Mouse (Mus musculus) heart, embryonic 11.5 days (tissue): ENCODE measurements at regions not wholly inside any gene's neighbourhood (a gene's known extent, or its start where the extent isn't known, plus 50 kb on each side); places are given as distances from the start of the nearest gene placed in this dataset.

Source experiments
- ATAC-seq: fragments of 200-750 bp; cut with Nextera tagmentation; replicated peaks from 2 replicates; pipeline ENCODE4 v1.8.0; 2017; ENCODE audit warnings: moderate library complexity; ENCODE audit not compliant: insufficient number of reproducible peaks, low FRiP score, low TSS enrichment
- H3K27ac ChIP-seq: fragments of 300-500 bp; sonication (generic); 2 replicates; pipeline ENCODE4 v1.5.1; 2014; ENCODE audit warnings: mild to moderate bottlenecking, low read depth, low read length
- H3K27me3 ChIP-seq: fragments of 300-500 bp; sonication (generic); 2 replicates; pipeline ENCODE4 v1.6.1; 2014; ENCODE audit warnings: mild to moderate bottlenecking, low read length, mixed read lengths; ENCODE audit not compliant: control insufficient read depth, insufficient read depth
- H3K36me3 ChIP-seq: fragments of 300-500 bp; sonication (generic); 2 replicates; pipeline ENCODE4 v1.6.1; 2014; ENCODE audit warnings: mild to moderate bottlenecking, low read length, moderate library complexity, mixed read lengths; ENCODE audit not compliant: control insufficient read depth, insufficient read depth
- H3K4me1 ChIP-seq: fragments of 300-500 bp; sonication (generic); 2 replicates; pipeline ENCODE4 v1.6.1; 2014; ENCODE audit warnings: low read length; ENCODE audit not compliant: control insufficient read depth, insufficient read depth
- H3K4me2 ChIP-seq: fragments of 300-500 bp; sonication (generic); 2 replicates; pipeline ENCODE4 v1.6.1; 2014; ENCODE audit warnings: mild to moderate bottlenecking, moderate library complexity
- H3K4me3 ChIP-seq: fragments of 300-500 bp; sonication (generic); 2 replicates; pipeline ENCODE4 v1.5.1; 2014; ENCODE audit warnings: low read depth, low read length
- H3K9ac ChIP-seq: fragments of 300-500 bp; sonication (generic); 2 replicates; pipeline ENCODE4 v1.6.1; 2014; ENCODE audit warnings: mild to moderate bottlenecking, low read depth, low read length, moderate library complexity
- H3K9me3 ChIP-seq: fragments of 300-500 bp; sonication (generic); replicated peaks from 2 replicates; pipeline ENCODE4 v1.6.1; 2016; ENCODE audit warnings: low read length; ENCODE audit not compliant: control insufficient read depth
- WGBS: fragments of 180-500 bp; shearing (Covaris S2); extraction: QIAGEN DNeasy Blood & Tissue Kit; methylation state at CpG from one replicate; pipeline ENCODE4 v1.1.7; 2014; ENCODE audit not compliant: insufficient replicate concordance; 5-methylcytosine and 5-hydroxymethylcytosine counted together

DNA sequence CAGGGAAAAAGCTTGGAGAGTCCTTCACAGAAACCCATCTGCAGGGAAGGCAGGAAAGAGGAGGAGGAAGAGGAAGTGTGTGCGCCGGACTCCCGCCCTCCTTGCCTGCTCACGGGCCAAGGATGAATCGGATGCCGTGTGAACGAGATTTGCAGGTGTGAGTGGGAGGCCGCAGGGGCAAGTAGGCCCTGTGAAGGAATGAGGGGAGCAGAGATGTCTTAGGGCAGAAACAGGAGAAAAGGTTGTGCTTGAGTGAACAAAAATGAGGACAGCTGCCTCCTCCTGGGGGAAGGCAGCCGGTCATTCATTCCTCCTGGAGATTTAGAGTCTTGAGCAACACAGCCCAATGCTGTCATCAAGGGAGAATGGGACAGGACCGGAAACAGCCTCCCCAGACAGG, 104.1 kb upstream of the Cdkn3 start:
- Histone ChIP-seq H3K9ac (no peak overlapping the region), H3K4me3 (no peak overlapping the region), H3K36me3 (no peaks in the 10 kb centered on the region), H3K9me3 (no peaks in the 10 kb centered on the region), H3K27ac (no peak overlapping the region), H3K27me3 (no peaks in the 10 kb centered on the region), H3K4me1 (peaks cover 3% of the 10 kb centered on the region), H3K4me2 (no peak overlapping the region)
- 72% methylated on average over 10 of the region's 10 CpGs for WGBS
- ATAC-seq = no peak

- Histone ChIP-seq H3K9me3 (no peaks in the 10 kb centered on the region), H3K4me1 (peaks cover 8% of the 10 kb centered on the region; the same call in 1 of the 2 replicates), H3K9ac (no peak overlapping the region), H3K4me2 (no peak overlapping the region), H3K36me3 (no peaks in the 10 kb centered on the region), H3K27ac (no peak overlapping the region), H3K4me3 (no peak overlapping the region), H3K27me3 (no peaks in the 10 kb centered on the region)
- 39% methylated on average over 12 of the region's 12 CpGs for WGBS
- no peak for ATAC-seq
These were observed 112.9 kb upstream of the Cdkn3 start for GRCm38 (mm10) chr14:46647319-46647974.

GRCm38 (mm10) chr14:46646673-46647318, 113.5 kb upstream of the Cdkn3 start:
- H3K36me3 ChIP-seq = no peaks in the 10 kb centered on the region
- H3K9ac ChIP-seq = no peak overlapping the region
- no peak overlapping the region for H3K4me2 ChIP-seq
- H3K4me3 ChIP-seq = no peak overlapping the region
- H3K9me3 ChIP-seq = no peaks in the 10 kb centered on the region
- no peak overlapping the region for H3K27ac ChIP-seq
- no peak for ATAC-seq
- 68% methylated on average over 14 of the region's 14 CpGs for WGBS
- no peaks in the 10 kb centered on the region for H3K27me3 ChIP-seq
- peaks cover 8% of the 10 kb centered on the region; the same call in 1 of the 2 replicates for H3K4me1 ChIP-seq

GRCm38 (mm10) chr14:46639116-46639826, 121.1 kb upstream of the Cdkn3 start:
- Histone ChIP-seq H3K9me3 (no peaks in the 10 kb centered on the region), H3K9ac (no peak overlapping the region), H3K4me3 (no peak overlapping the region), H3K4me2 (no peak overlapping the region), H3K27ac (no peak overlapping the region), H3K27me3 (no peaks in the 10 kb centered on the region), H3K4me1 (0 out of 2 replicates have a peak, but pooled peaks cover 4% of the 10 kb centered on the region), H3K36me3 (no peaks in the 10 kb centered on the region)
- WGBS = 39% methylated on average over 8 of the region's 8 CpGs
- no peak for ATAC-seq

- Histone ChIP-seq H3K4me1 (0 out of 2 replicates have a peak, but pooled peaks cover 4% of the 10 kb centered on the region), H3K27ac (no peak overlapping the region), H3K27me3 (no peaks in the 10 kb centered on the region), H3K4me2 (no peak overlapping the region), H3K9me3 (no peaks in the 10 kb centered on the region), H3K4me3 (no peak overlapping the region), H3K36me3 (no peaks in the 10 kb centered on the region), H3K9ac (no peak overlapping the region)
- no peak for ATAC-seq
- WGBS = 83% methylated on average over 6 of the region's 6 CpGs
These were observed 121.8 kb upstream of the Cdkn3 start for GRCm38 (mm10) chr14:46638516-46638915.

- no peak overlapping the region for H3K4me2 ChIP-seq
- 92% methylated on average over 5 of the region's 5 CpGs for WGBS
- H3K27me3 ChIP-seq = no peaks in the 10 kb centered on the region
- H3K9ac ChIP-seq = no peak overlapping the region
- no peak overlapping the region for H3K27ac ChIP-seq
- H3K4me3 ChIP-seq = no peak overlapping the region
- H3K4me1 ChIP-seq = 0 out of 2 replicates have a peak, but pooled peaks cover 4% of the 10 kb centered on the region
- ATAC-seq = no peak
- no peaks in the 10 kb centered on the region for H3K9me3 ChIP-seq
- no peaks in the 10 kb centered on the region for H3K36me3 ChIP-seq
These were observed 123.1 kb upstream of the Cdkn3 start for GRCm38 (mm10) chr14:46637240-46637639.

GRCm38 (mm10) chr14:46636364-46636763, 124.0 kb upstream of the Cdkn3 start:
- 0 out of 2 replicates have a peak, but pooled peaks cover 4% of the 10 kb centered on the region for H3K4me1 ChIP-seq
- no peaks in the 10 kb centered on the region for H3K27me3 ChIP-seq
- H3K9me3 ChIP-seq = no peaks in the 10 kb centered on the region
- H3K4me3 ChIP-seq = no peak overlapping the region
- no peaks in the 10 kb centered on the region for H3K36me3 ChIP-seq
- no peak overlapping the region for H3K27ac ChIP-seq
- 76% methylated on average over 6 of the region's 6 CpGs for WGBS
- no peak overlapping the region for H3K4me2 ChIP-seq
- ATAC-seq = no peak
- H3K9ac ChIP-seq = no peak overlapping the region

DNA sequence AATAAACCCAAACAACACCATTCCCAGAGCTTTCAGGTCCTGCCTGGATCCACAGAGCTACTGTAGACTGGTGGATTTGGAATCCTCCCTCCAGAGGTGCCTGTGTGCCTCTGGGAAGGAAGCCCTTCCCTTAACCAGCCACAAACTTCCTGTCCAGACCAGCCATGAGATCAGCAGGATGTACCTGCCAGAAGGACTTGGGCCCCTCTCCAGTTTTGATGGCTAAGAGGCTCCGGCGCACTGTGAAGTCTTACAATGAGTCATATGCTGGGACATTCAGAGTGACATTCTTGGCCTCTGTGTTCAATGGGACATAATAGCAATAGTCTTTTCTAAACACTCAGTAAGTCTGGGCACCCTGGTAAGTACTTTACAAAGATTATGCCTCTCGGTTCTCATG, 125.0 kb upstream of the Cdkn3 start:
- Histone ChIP-seq H3K27ac (no peak overlapping the region), H3K9me3 (no peaks in the 10 kb centered on the region), H3K9ac (no peak overlapping the region), H3K27me3 (no peaks in the 10 kb centered on the region), H3K4me1 (0 out of 2 replicates have a peak, but pooled peaks cover 4% of the 10 kb centered on the region), H3K4me2 (no peak overlapping the region), H3K4me3 (no peak overlapping the region), H3K36me3 (no peaks in the 10 kb centered on the region)
- ATAC-seq = no peak
- 60% methylated on average over 3 of the region's 3 CpGs for WGBS
